Mouse (Mus musculus): ENCODE measurements around the gene Fth1.

DNA sequence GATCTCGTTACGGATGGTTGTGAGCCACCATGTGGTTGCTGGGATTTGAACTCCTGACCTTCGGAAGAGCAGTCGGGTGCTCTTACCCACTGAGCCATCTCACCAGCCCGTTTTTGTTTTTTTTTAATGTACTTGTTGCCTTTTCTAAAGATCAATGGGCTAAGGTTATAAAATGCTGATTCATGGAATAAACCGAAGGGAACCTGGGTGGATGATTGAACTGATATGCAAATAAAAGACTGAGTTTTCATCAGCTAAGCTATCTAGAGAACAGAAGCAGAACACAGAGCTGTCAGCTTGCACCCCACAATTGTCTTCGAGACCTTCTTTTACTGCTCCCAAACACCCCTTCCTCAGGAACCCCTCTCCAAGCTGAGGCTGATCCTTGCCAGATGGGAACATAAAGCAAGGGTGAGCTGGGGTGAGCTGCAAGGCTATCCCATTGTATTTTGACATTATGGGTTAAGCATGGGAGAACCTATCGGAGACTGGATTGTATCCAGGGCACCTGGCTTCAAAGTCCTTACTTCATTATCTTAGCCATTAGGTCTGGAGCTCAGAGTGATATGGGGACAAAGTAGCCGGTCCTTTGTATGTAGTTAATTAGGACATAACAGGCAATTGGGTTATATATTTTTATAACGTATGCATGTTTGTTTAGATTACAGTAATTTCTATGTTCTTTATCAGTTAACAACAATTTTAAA is 12.2 kb upstream of the Fth1 start:
- TF ChIP-seq CTCF (IDR thresholded peaks at IDR 0.05; ENCODE audit: low read depth) (no peak), EP300 (IDR thresholded peaks at IDR 0.05; ENCODE audit: low read depth) (no peak)
